Mouse (Mus musculus) heart, postnatal 0 days (tissue): ENCODE measurements at regions not wholly inside any gene's neighbourhood (a gene's known extent, or its start where the extent isn't known, plus 50 kb on each side); places are given as distances from the start of the nearest gene placed in this dataset.

Source experiments
- CTCF ChIP-seq: IDR thresholded peaks from 2 replicates; pipeline ENCODE4 v1.5.1; 2016; ENCODE audit warnings: antibody characterized with exemption, control low read depth, low read depth
- EP300 ChIP-seq: IDR thresholded peaks from 2 replicates; pipeline ENCODE4 v1.6.1; 2016; ENCODE audit warnings: antibody characterized with exemption, low read depth

DNA sequence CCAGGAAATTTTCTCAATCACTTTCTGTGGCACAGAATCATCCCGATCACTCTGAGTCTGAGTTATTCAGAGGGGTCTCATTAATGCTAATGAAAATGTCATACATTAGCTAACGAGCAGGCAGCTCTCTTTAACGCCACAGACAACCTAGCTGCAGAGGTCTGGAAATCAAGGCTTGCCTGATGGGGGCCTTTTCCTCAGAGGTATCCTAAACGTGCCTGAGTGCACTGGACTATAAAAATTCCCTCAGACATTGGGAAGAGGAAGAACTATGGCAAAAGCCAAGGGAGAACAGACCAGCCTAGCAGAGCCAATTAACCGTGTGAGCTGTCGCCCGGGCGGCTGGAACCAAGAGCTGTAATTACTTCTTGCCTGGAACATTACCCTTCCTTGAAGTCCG lies 245.5 kb downstream of the Adgra3 start:
- no peak for TF ChIP-seq CTCF
- TF ChIP-seq EP300: no peak
